Mouse (Mus musculus) hindbrain, embryonic 16.5 days (tissue): ENCODE measurements around the gene Rtl9. TPM values are rescaled to one million over a fixed set of nuclear protein-coding genes. Genes with fewer than 3 reads are reported as not detected.

Source experiments
- ATAC-seq: fragments of 200-750 bp; cut with Nextera tagmentation; 2 replicates; pipeline ENCODE4 v1.8.0; 2017; ENCODE audit warnings: moderate TSS enrichment, moderate library complexity
- H3K27ac ChIP-seq: fragments of 300-500 bp; sonication (generic); 2 replicates; pipeline ENCODE4 v1.5.1; 2014; ENCODE audit warnings: low read depth, mild to moderate bottlenecking, control low read depth, low read length, moderate library complexity
- H3K27me3 ChIP-seq: fragments of 300-500 bp; sonication (generic); replicated peaks from 2 replicates; pipeline ENCODE4 v1.6.1; 2014; ENCODE audit warnings: low read length; ENCODE audit not compliant: control insufficient read depth, insufficient read depth
- H3K36me3 ChIP-seq: fragments of 300-500 bp; sonication (generic); 2 replicates; pipeline ENCODE4 v1.6.1; 2014; ENCODE audit warnings: mild to moderate bottlenecking, low read length, moderate library complexity, mixed read lengths; ENCODE audit not compliant: control insufficient read depth, insufficient read depth
- H3K4me1 ChIP-seq: fragments of 300-500 bp; sonication (generic); 2 replicates; pipeline ENCODE4 v1.6.1; 2014; ENCODE audit warnings: low read depth, low read length; ENCODE audit not compliant: control insufficient read depth, insufficient read depth
- H3K4me2 ChIP-seq: fragments of 300-500 bp; sonication (generic); 2 replicates; pipeline ENCODE4 v1.6.1; 2014; ENCODE audit warnings: mild to moderate bottlenecking, low read length, control low read depth, moderate library complexity
- H3K4me3 ChIP-seq: fragments of 300-500 bp; sonication (generic); 2 replicates; pipeline ENCODE4 v1.5.1; 2014; ENCODE audit warnings: mild to moderate bottlenecking, low read length, control low read depth, moderate library complexity
- H3K9ac ChIP-seq: fragments of 300-500 bp; sonication (generic); 2 replicates; pipeline ENCODE4 v1.6.1; 2014; ENCODE audit warnings: low read depth, mild to moderate bottlenecking, control low read depth, low read length, moderate library complexity
- H3K9me3 ChIP-seq: fragments of 300-500 bp; sonication (generic); 2 replicates; pipeline ENCODE4 v1.6.1; 2014; ENCODE audit warnings: mild to moderate bottlenecking, low read length, moderate library complexity; ENCODE audit not compliant: control insufficient read depth
- WGBS: fragments of 180-500 bp; shearing (Covaris S2); extraction: QIAGEN DNeasy Blood & Tissue Kit; methylation state at CpG from one replicate; pipeline ENCODE4 v1.1.7; 2014; 5-methylcytosine and 5-hydroxymethylcytosine counted together
- polyA plus RNA-seq: library from polyadenylated mRNA; unstranded; fragments of >200 nt; fragmentation: Nextera tagmentation; extraction: Ambion mirVana; gene quantifications from 2 replicates; pipeline ENCODE4 v1.2.1, GENCODE M21; 2015

Rtl9 gene
- 0.64 and 0.97 TPM in 2 replicates for polyA plus RNA-seq

- Histone ChIP-seq H3K27me3 (no peaks in the 10 kb centered on the region; the same call in 1 of the 2 replicates), H3K9me3 (no peaks in the 10 kb centered on the region), H3K4me3 (no peak within 1 kb of the TSS), H3K27ac (no peak within 1 kb of the TSS), H3K4me1 (no peaks in the 10 kb centered on the region), H3K4me2 (no peak within 1 kb of the TSS), H3K36me3 (no peaks in the 10 kb centered on the region), H3K9ac (no peak within 1 kb of the TSS)
- ATAC-seq, result peak; percentile 52; the same call in 1 of the 2 replicates
- WGBS, result 94% methylated on average over 1 of the region's 1 CpGs
Observed at GRCm38 (mm10) chrX:143099044-143099754, at the start of gene Rtl9. TSS of gene Rtl9 (plus strand) at chrX:143099594.

- Histone ChIP-seq H3K36me3 (no peaks in the 10 kb centered on the region), H3K4me2 (no peak overlapping the region), H3K9ac (no peak overlapping the region), H3K4me3 (no peak overlapping the region), H3K27me3 (no peaks in the 10 kb centered on the region), H3K27ac (no peak overlapping the region), H3K9me3 (no peaks in the 10 kb centered on the region), H3K4me1 (no peaks in the 10 kb centered on the region)
- no peak for ATAC-seq
Observed at GRCm38 (mm10) chrX:143051478-143051877, 47.9 kb upstream of the Rtl9 start.

GRCm38 (mm10) chrX:143051921-143052320 is 47.5 kb upstream of the Rtl9 start:
- Histone ChIP-seq H3K27ac (no peak overlapping the region), H3K4me3 (no peak overlapping the region), H3K4me2 (no peak overlapping the region), H3K27me3 (no peaks in the 10 kb centered on the region), H3K36me3 (no peaks in the 10 kb centered on the region), H3K9ac (no peak overlapping the region), H3K4me1 (no peaks in the 10 kb centered on the region), H3K9me3 (no peaks in the 10 kb centered on the region)
- 73% methylated on average over 4 of the region's 4 CpGs for WGBS
- ATAC-seq, result no peak

- no peak overlapping the region for H3K4me3 ChIP-seq
- H3K9me3 ChIP-seq, result no peaks in the 10 kb centered on the region
- WGBS, result 11% methylated on average over 12 of the region's 12 CpGs
- H3K4me1 ChIP-seq, result no peaks in the 10 kb centered on the region
- H3K9ac ChIP-seq, result no peak overlapping the region
- ATAC-seq, result peak; percentile 73
- H3K36me3 ChIP-seq, result no peaks in the 10 kb centered on the region
- H3K4me2 ChIP-seq, result peak overlapping the region; percentile 46; the same call in 1 of the 2 replicates
- H3K27me3 ChIP-seq, result no peaks in the 10 kb centered on the region
- H3K27ac ChIP-seq, result no peak overlapping the region
Observed at GRCm38 (mm10) chrX:143058829-143059228, 40.6 kb upstream of the Rtl9 start.

GRCm38 (mm10) chrX:143062641-143063355 is 36.6 kb upstream of the Rtl9 start:
- Histone ChIP-seq H3K9ac (no peak overlapping the region), H3K4me3 (no peak overlapping the region), H3K4me2 (no peak overlapping the region), H3K27ac (no peak overlapping the region), H3K4me1 (no peaks in the 10 kb centered on the region), H3K9me3 (no peaks in the 10 kb centered on the region), H3K27me3 (no peaks in the 10 kb centered on the region), H3K36me3 (no peaks in the 10 kb centered on the region)
- 77% methylated on average over 11 of the region's 11 CpGs for WGBS
- ATAC-seq, result no peak

GRCm38 (mm10) chrX:143063780-143064179 is 35.6 kb upstream of the Rtl9 start:
- Histone ChIP-seq H3K4me2 (no peak overlapping the region), H3K27ac (no peak overlapping the region), H3K4me1 (no peaks in the 10 kb centered on the region), H3K36me3 (no peaks in the 10 kb centered on the region), H3K9ac (no peak overlapping the region), H3K9me3 (no peaks in the 10 kb centered on the region), H3K27me3 (no peaks in the 10 kb centered on the region), H3K4me3 (no peak overlapping the region)
- 61% methylated on average over 7 of the region's 7 CpGs for WGBS
- ATAC-seq, result no peak

- Histone ChIP-seq H3K4me2 (no peak overlapping the region), H3K36me3 (no peaks in the 10 kb centered on the region), H3K4me1 (no peaks in the 10 kb centered on the region), H3K9me3 (no peaks in the 10 kb centered on the region), H3K9ac (no peak overlapping the region), H3K27ac (no peak overlapping the region), H3K4me3 (no peak overlapping the region), H3K27me3 (no peaks in the 10 kb centered on the region)
- ATAC-seq, result no peak
- WGBS, result 73% methylated on average over 7 of the region's 9 CpGs
Observed at GRCm38 (mm10) chrX:143064288-143064687, 35.1 kb upstream of the Rtl9 start.

- no peaks in the 10 kb centered on the region for H3K4me1 ChIP-seq
- no peak overlapping the region for H3K9ac ChIP-seq
- 38% methylated on average over 17 of the region's 17 CpGs for WGBS
- no peaks in the 10 kb centered on the region for H3K9me3 ChIP-seq
- peak overlapping the region; percentile 12 for H3K4me2 ChIP-seq
- no peaks in the 10 kb centered on the region for H3K27me3 ChIP-seq
- peak; percentile 81 for ATAC-seq
- no peak overlapping the region for H3K4me3 ChIP-seq
- no peaks in the 10 kb centered on the region for H3K36me3 ChIP-seq
- no peak overlapping the region for H3K27ac ChIP-seq
Observed at GRCm38 (mm10) chrX:143066320-143067114, 32.9 kb upstream of the Rtl9 start.

GRCm38 (mm10) chrX:143067115-143067514 is 32.3 kb upstream of the Rtl9 start:
- WGBS, result 82% methylated on average over 1 of the region's 1 CpGs
- no peak overlapping the region for H3K4me3 ChIP-seq
- no peaks in the 10 kb centered on the region for H3K36me3 ChIP-seq
- H3K4me2 ChIP-seq, result no peak overlapping the region
- no peak overlapping the region for H3K27ac ChIP-seq
- no peaks in the 10 kb centered on the region for H3K4me1 ChIP-seq
- no peaks in the 10 kb centered on the region for H3K9me3 ChIP-seq
- no peak overlapping the region for H3K9ac ChIP-seq
- H3K27me3 ChIP-seq, result no peaks in the 10 kb centered on the region
- no peak for ATAC-seq
